In the genomic region with DNA sequence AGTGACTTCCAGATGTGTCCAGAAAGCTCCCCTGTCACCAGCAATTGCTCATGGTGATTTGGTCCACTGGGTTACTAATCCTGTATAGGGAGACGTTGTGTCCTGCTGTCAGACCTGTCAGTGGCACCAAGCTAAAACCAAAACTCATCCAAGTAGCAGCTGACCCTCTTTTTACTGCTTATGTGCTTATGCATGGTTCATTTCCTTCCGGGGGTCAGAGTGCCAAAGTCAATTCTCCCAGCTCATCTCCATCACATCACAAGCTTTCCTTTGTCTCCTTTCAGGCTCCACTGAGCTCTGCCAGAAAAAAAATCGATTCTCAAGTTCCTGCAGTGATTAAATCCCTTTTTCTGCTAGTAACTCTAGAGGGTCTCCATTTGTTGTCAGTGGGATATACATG, we compare ENCODE assay signal across 17 mouse cellular contexts.
DNase-seq lines count a peak whose midpoint lies in the region; ATAC-seq and TF ChIP-seq lines count a peak whose summit lies in the region.
"Had no signal": no experiment of that assay in that cellular context is flagged by ENCODE, and none has a peak within 500 bp of the region (broad histone marks: within the 10 kb centered on the region; RNA-seq: fewer than 3 reads in every experiment).

No protein-coding gene starts in this region.

- H3K36me3 ChIP-seq in kidney, embryonic 15.5 days = no peaks in the 10 kb centered on the region
- H3K36me3 ChIP-seq in embryonic facial prominence, embryonic 10.5 days (replicated peaks) = no peaks in the 10 kb centered on the region
- H3K36me3 ChIP-seq in midbrain, embryonic 12.5 days = no peaks in the 10 kb centered on the region
- no peaks in the 10 kb centered on the region for H3K36me3 ChIP-seq in liver, postnatal 0 days (replicated peaks; ENCODE audit: insufficient read depth, low read length)
- H3K36me3 ChIP-seq: limb, embryonic 13.5 days had no signal

- no peak overlapping the region for H3K9ac ChIP-seq in kidney, embryonic 15.5 days
- H3K9ac ChIP-seq in midbrain, embryonic 12.5 days (replicated peaks) = no peak overlapping the region
- no peak overlapping the region for H3K9ac ChIP-seq in liver, postnatal 0 days (replicated peaks)
- H3K9ac ChIP-seq: forebrain, embryonic 13.5 days; limb, embryonic 13.5 days had no signal

- no peaks in the 10 kb centered on the region for H3K27me3 ChIP-seq in kidney, embryonic 15.5 days
- no peaks in the 10 kb centered on the region for H3K27me3 ChIP-seq in embryonic facial prominence, embryonic 10.5 days (replicated peaks; ENCODE audit: low read depth, poor library complexity, severe bottlenecking)
- H3K27me3 ChIP-seq in midbrain, embryonic 12.5 days = peaks cover 11% of the 10 kb centered on the region
- H3K27me3 ChIP-seq in liver, postnatal 0 days (ENCODE audit: insufficient read depth, low read length) = no peaks in the 10 kb centered on the region
- H3K27me3 ChIP-seq: forebrain, embryonic 13.5 days; limb, embryonic 13.5 days had no signal

- TF ChIP-seq EP300 in liver, postnatal 0 days (IDR thresholded peaks at IDR 0.05; ENCODE audit: low read depth) = no peak

- DNase-seq in kidney, adult 8-10 months = no peak
- DNase-seq in brain, embryonic 14.5 days (ENCODE audit: low read depth) = peak; percentile 49
- peak; percentile 37 for DNase-seq in embryonic facial prominence, embryonic 10.5 days (ENCODE audit: low spot score)
- no peak for DNase-seq in testis, postnatal 14 days (ENCODE audit: low spot score)
- no peak for DNase-seq in liver, postnatal 0 days
- DNase-seq: adrenal gland, adult 8-10 months; B cell, adult 2 months; cerebellum, adult 9-11 months; heart, adult 18-20 months; layer of hippocampus, postnatal 36 days; lung, adult 2 months had no signal

- no peak overlapping the region for H3K4me2 ChIP-seq in kidney, embryonic 15.5 days
- H3K4me2 ChIP-seq in midbrain, embryonic 12.5 days (replicated peaks) = no peak overlapping the region
- no peak overlapping the region for H3K4me2 ChIP-seq in liver, postnatal 0 days (ENCODE audit: low read depth, low read length)
- H3K4me2 ChIP-seq: forebrain, embryonic 13.5 days; limb, embryonic 13.5 days had no signal

- TF ChIP-seq POLR2A in brain, embryonic 14.5 days (IDR thresholded peaks at IDR 0.05; ENCODE audit: borderline replicate concordance, extremely low read depth, insufficient read depth, insufficient read length, poor library complexity, severe bottlenecking) = no peak

- TF ChIP-seq CTCF in brain, embryonic 14.5 days (IDR thresholded peaks at IDR 0.05; ENCODE audit: borderline replicate concordance, extremely low read depth, insufficient read depth, insufficient read length) = no peak
- no peak for TF ChIP-seq CTCF in liver, postnatal 0 days (IDR thresholded peaks at IDR 0.05; ENCODE audit: low read depth)

- H3K4me1 ChIP-seq in kidney, embryonic 15.5 days = peaks cover 4% of the 10 kb centered on the region; the same call in 1 of the 2 replicates
- H3K4me1 ChIP-seq in embryonic facial prominence, embryonic 10.5 days = peaks cover 17% of the 10 kb centered on the region
- H3K4me1 ChIP-seq in midbrain, embryonic 12.5 days = peaks cover 4% of the 10 kb centered on the region; the same call in 1 of the 2 replicates
- no peaks in the 10 kb centered on the region for H3K4me1 ChIP-seq in liver, postnatal 0 days (ENCODE audit: insufficient read depth)
- H3K4me1 ChIP-seq: forebrain, embryonic 13.5 days; limb, embryonic 13.5 days had no signal

- H3K27ac ChIP-seq in kidney, embryonic 15.5 days = 0 out of 2 replicates have a peak overlapping the region, but pooled peaks have one; percentile 48
- H3K27ac ChIP-seq in embryonic facial prominence, embryonic 10.5 days (replicated peaks) = peak overlapping the region; percentile 24
- H3K27ac ChIP-seq in midbrain, embryonic 12.5 days (replicated peaks) = no peak overlapping the region
- H3K27ac ChIP-seq in liver, postnatal 0 days (ENCODE audit: low read depth) = no peak overlapping the region
- H3K27ac ChIP-seq: forebrain, embryonic 13.5 days; limb, embryonic 13.5 days had no signal

- WGBS in kidney, embryonic 15.5 days = 14% methylated on average over 3 of the region's 3 CpGs
- WGBS in embryonic facial prominence, embryonic 10.5 days = 6% methylated on average over 3 of the region's 3 CpGs
- WGBS in midbrain, embryonic 12.5 days = 0% methylated on average over 3 of the region's 3 CpGs
- 47% methylated on average over 3 of the region's 3 CpGs for WGBS in liver, postnatal 0 days (ENCODE audit: insufficient replicate concordance)

- no peaks in the 10 kb centered on the region for H3K9me3 ChIP-seq in kidney, embryonic 15.5 days (replicated peaks)
- no peaks in the 10 kb centered on the region for H3K9me3 ChIP-seq in embryonic facial prominence, embryonic 10.5 days
- H3K9me3 ChIP-seq in midbrain, embryonic 12.5 days = no peaks in the 10 kb centered on the region
- H3K9me3 ChIP-seq in liver, postnatal 0 days (ENCODE audit: low read length) = no peaks in the 10 kb centered on the region
- H3K9me3 ChIP-seq: forebrain, embryonic 13.5 days; limb, embryonic 13.5 days had no signal

- ATAC-seq in kidney, embryonic 15.5 days (replicated peaks; ENCODE audit: low FRiP score) = peak; percentile 90
- ATAC-seq in midbrain, embryonic 12.5 days (ENCODE audit: low FRiP score, low read depth) = peak; percentile 62; the same call in 1 of the 2 replicates
- no peak for ATAC-seq in liver, postnatal 0 days
- no peak for ATAC-seq in megakaryocyte, adult 5-6 weeks (ENCODE audit: poor library complexity, severe bottlenecking)
- ATAC-seq: forebrain, embryonic 13.5 days; intestine, postnatal 0 days had no signal

- no peak overlapping the region for H3K4me3 ChIP-seq in kidney, embryonic 15.5 days (replicated peaks)
- no peak overlapping the region for H3K4me3 ChIP-seq in embryonic facial prominence, embryonic 10.5 days
- H3K4me3 ChIP-seq in midbrain, embryonic 12.5 days = no peak overlapping the region
- no peak overlapping the region for H3K4me3 ChIP-seq in liver, postnatal 0 days (ENCODE audit: low read depth, low read length)
- H3K4me3 ChIP-seq: forebrain, embryonic 13.5 days; limb, embryonic 13.5 days had no signal

Comparison
In these comparisons a context has a peak if more than half of its experiments do, and no peak if none do; other contexts are left out.
1. ATAC-seq: peak in kidney, embryonic 15.5 days (single experiment) and midbrain, embryonic 12.5 days (single experiment); none in liver, postnatal 0 days (single experiment) and megakaryocyte, adult 5-6 weeks (single experiment).
2. H3K27ac ChIP-seq: peak in kidney, embryonic 15.5 days (single experiment) and embryonic facial prominence, embryonic 10.5 days (single experiment); none in midbrain, embryonic 12.5 days (single experiment) and liver, postnatal 0 days (single experiment).
3. DNase-seq: peak in brain, embryonic 14.5 days (single experiment) and embryonic facial prominence, embryonic 10.5 days (single experiment); none in kidney, adult 8-10 months (0 of 2), testis, postnatal 14 days (single experiment) and liver, postnatal 0 days (single experiment).